Mouse (Mus musculus) lung, adult 2 months (tissue): Measurements from ENCODE around the gene Prdm11. TPM values are rescaled to one million over a fixed set of nuclear protein-coding genes. Genes with fewer than 3 reads are reported as not detected.

Experiments
- DNase-seq: peaks from one replicate; pipeline ENCODE4 v3.0.0; 2022
- H3K4me1 ChIP-seq: fragments of 200-500 bp; 2 replicates; pipeline ENCODE4 v1.6.1; 2011; ENCODE audit warnings: low read length; ENCODE audit not compliant: control insufficient read depth, insufficient read depth
- H3K4me3 ChIP-seq: fragments of 200-500 bp; replicated peaks from 2 replicates; pipeline ENCODE3; 2011; ENCODE audit warnings: low read depth, mild to moderate bottlenecking, control low read depth, low read length; ENCODE audit errors: extremely low read depth
- CTCF ChIP-seq: fragments of 200-500 bp; IDR thresholded peaks from 2 replicates; pipeline ENCODE4 v1.5.1; 2011; ENCODE audit warnings: mild to moderate bottlenecking, low read length, control low read depth; ENCODE audit not compliant: insufficient read depth
- POLR2A ChIP-seq: fragments of 200-500 bp; IDR thresholded peaks from 2 replicates; pipeline ENCODE4 v1.6.1; 2011; ENCODE audit warnings: low read depth, mild to moderate bottlenecking, control low read depth, low read length, borderline replicate concordance; ENCODE audit errors: extremely low read depth
- WGBS: fragments of 180-500 bp; shearing (Covaris S2); methylation state at CpG from one replicate; pipeline ENCODE4 v1.1.7; 2018; 5-methylcytosine and 5-hydroxymethylcytosine counted together
- polyA plus RNA-seq: library from polyadenylated mRNA; depleted of rRNA; stranded (reverse); fragments of >200 nt; gene quantifications from 2 replicates; pipeline ENCODE4 v1.2.3, GENCODE M21; 2012

The Prdm11 gene
- polyA plus RNA-seq, 1 experiment = 12.3 TPM

DNA sequence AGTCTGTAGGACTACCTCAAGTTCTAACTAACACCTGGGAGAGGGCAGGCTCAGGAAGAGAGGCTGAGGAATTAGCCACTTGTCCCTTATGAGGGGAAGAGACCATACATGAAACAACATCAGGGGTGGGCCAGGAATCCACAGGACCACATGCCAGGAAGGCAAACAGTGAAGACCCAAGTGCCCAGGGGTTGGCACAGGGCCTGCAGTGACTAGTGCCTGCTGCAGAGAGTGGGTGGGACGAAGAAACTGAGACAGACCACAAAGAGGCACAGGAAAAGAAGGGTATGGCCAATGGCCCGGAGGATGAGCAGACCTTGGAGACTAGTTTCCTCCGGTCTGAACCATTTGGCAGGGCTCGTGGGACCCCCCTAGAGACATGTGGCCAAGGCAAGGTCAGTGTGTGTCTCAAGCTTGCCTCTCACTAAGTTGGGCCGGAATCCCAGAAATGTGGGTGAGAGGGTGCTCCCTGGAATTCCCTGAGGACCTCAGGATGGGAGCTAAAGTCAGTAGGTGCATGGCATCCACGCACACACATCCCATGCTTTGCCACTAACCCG lies 1.6 kb upstream of the Prdm11 start:
- WGBS = 66% methylated on average over 7 of the region's 7 CpGs
- peaks cover 11% of the 10 kb centered on the region for H3K4me1 ChIP-seq
- no peak for DNase-seq
- no peak overlapping the region for H3K4me3 ChIP-seq
- TF ChIP-seq CTCF (no peak), POLR2A (no peak)

DNA sequence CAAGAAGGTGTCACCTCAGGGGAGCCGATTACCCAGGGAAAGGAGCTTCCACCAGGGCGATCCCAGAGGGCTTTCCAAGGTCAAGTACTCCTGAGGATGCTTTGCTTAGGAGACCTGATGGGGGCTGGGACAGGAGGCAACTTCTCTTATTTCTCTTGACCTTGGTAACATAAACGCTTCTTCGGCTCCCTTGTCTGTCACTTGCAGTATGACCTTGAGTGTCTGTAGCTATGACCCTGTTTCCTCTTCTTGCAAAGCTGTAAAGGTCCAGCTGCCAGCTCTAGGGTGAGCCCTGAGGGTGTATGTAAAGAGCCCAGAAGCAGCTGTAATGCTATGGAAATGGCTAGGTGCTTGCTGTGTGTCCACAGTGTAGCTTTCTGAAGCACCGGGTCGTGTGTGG lies 1.1 kb upstream of the Prdm11 start:
- WGBS = 60% methylated on average over 6 of the region's 6 CpGs
- H3K4me3 ChIP-seq = no peak overlapping the region
- TF ChIP-seq POLR2A = no peak
- TF ChIP-seq CTCF = no peak

DNA sequence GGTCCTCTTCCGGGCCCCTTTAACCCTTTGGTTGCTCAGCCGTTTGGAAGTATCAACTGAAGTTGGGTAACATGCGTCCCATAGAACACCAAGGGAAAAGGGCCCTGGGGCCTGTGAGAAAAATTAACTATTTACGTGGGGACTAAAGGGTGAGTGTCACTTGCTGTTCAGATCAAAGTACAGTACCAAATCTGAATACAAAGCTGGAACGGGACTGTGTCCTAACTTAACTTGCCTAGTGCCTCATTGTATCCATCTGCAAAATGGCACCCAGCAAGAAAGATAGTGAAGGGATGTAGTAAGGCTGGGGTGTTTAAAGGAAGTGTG lies 505 bp upstream of the Prdm11 start:
- no peak for TF ChIP-seq CTCF
- TF ChIP-seq POLR2A = no peak
- H3K4me3 ChIP-seq = peak overlapping the region; percentile 95
- WGBS = 11% methylated on average over 5 of the region's 5 CpGs
- H3K4me1 ChIP-seq = peaks cover 13% of the 10 kb centered on the region
- DNase-seq = no peak

More for the DNA sequence above, 1.1 kb upstream of the Prdm11 start:
- DNase-seq = no peak
- peaks cover 11% of the 10 kb centered on the region for H3K4me1 ChIP-seq

DNA sequence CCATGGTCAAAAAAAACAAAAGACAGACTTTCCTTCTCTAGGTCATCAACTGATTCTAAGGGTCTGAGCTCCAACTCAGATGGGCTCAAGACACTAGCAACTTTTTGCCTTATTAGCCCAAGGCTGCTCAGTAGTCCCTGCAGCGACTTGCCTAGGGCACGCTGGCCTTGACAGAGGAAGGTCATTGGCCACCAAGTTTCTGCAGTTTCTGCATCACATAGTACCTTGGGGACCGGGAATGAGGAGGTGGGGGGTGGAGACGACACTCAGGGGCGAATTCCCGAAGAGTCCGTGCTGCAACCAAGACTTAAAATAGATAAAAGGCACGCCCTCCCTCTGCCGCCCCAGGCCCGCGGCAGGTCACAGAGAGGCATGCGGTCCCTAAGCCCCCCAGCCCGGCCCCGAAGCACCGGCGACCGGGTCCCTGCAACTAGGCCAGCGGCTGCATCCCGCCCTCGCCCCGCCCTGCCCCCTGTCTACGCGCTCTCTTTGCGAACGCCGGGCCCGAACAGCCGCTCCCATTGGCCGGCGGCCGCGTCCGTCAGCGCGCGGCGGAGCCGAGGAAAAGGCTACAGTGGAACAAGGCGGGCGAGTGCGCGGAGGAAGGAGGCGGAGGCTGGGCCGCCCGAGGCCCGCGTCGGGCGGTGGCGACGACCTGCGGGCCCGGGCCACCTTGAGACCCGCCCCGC lies 694 bp downstream of the Prdm11 start:
- H3K4me3 ChIP-seq = peak overlapping the region; percentile 95
- TF ChIP-seq CTCF = no peak
- TF ChIP-seq POLR2A = peak; percentile 87; the same call in 1 of the 2 replicates
- under 1% methylated on average over 52 of the region's 55 CpGs for WGBS
- peak; percentile 95 for DNase-seq
- H3K4me1 ChIP-seq = peaks cover 16% of the 10 kb centered on the region

DNA sequence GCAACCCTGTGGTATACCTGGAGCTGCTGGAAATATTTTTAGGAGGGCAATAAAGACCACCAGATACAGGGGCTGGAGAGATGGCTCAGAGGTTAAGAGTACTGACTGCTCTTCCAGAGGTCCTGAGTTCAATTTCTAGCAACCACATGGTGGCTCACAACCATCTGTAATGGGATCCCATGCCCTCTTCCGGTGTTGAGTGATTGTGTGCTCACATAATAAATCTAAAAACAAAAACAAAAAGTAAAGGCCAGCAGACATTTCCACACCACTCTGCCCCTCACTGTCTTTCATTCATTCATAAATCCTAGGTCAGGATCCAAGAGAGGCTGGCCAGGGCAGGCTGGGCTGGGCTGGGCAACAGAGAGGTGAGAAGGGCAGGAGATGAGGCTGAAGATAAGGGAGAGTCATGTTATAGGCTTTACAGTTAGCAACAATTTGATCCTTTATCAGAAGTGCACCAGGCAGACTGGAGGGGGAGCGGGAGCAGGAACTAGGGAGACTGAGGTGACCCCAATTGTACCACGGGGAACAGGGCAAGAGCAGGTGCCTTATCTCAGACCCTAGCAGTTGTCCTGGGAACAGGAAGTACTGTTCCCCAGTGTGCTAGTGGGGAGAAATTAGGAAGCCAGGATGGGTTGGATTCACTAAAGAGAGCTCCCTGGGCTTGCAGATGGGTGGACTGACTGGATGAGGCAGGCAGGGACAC lies 2.4 kb downstream of the Prdm11 start:
- Histone ChIP-seq H3K4me3 (no peak overlapping the region), H3K4me1 (peaks cover 16% of the 10 kb centered on the region)
- TF ChIP-seq POLR2A = no peak
- WGBS = 73% methylated on average over 3 of the region's 3 CpGs
- DNase-seq = no peak

DNA sequence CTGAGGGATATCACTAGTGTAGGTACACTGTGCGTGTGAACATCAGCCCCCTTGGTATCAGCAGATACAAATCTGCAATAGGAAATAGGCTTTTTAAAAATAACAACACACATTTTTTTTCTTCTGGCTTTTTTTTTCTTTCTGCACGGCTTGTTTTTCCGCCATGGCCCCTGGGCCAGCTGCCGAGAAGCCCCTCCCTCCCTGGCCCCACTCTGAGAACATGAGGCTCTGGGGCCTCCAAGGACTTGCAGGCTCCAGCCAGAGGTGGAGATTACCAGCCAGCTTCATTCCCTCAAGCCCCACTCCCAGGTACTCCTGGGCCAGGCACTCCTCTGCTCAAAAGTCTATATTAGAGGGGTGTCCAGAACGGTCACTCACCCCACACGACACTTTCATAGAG lies 4.5 kb downstream of the Prdm11 start:
- TF ChIP-seq POLR2A = no peak
- no peak for TF ChIP-seq CTCF
- 28% methylated on average over 6 of the region's 6 CpGs for WGBS
- H3K4me3 ChIP-seq = no peak overlapping the region
- H3K4me1 ChIP-seq = peaks cover 13% of the 10 kb centered on the region
- DNase-seq = no peak

DNA sequence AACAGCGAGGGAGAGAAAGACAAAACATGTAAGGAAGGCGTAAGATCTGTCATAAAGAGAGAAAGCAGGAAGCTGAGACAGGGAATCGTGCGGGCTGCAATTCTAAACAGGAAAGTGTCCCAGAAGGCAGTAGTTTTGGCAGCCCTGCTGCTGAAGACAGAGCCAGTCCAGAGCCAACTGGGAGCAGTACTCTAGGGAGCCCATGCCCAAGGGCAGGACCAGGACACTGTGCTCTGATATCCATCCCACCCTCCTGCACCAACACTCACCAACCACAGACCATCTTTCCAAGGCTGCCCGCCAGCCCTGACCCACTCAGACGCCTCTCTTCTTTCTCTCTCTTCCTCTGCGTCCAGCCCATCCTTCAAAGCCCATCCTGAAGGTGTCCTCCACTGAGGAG lies 5.1 kb downstream of the Prdm11 start:
- Histone ChIP-seq H3K4me1 (peaks cover 10% of the 10 kb centered on the region), H3K4me3 (no peak overlapping the region)
- no peak for DNase-seq
- no peak; the same call in 1 of the 2 replicates for TF ChIP-seq POLR2A
- 46% methylated on average over 7 of the region's 7 CpGs for WGBS

DNA sequence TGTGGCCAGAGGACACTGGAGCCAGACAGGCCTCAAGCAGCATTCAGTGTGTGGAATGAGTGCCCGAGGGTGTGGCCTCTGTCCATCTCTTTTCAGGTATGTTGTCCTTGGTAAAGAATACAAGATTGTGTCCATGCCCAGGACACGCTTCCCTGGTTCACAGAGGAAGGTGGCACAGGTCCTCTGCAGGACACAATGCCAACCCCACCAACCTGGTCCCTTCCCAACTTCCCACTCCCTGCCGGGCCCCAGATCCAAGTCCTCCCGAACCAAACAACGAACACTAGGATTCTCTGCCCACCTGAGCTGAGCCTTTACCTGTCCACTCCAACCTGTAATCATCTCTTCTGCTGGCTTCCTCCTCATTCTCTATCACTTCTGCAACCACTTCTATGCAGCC lies 6.3 kb downstream of the Prdm11 start:
- DNase-seq = no peak
- WGBS = 87% methylated on average over 5 of the region's 5 CpGs
- TF ChIP-seq CTCF = no peak
- no peak for TF ChIP-seq POLR2A
- Histone ChIP-seq H3K4me3 (no peak overlapping the region), H3K4me1 (peaks cover 8% of the 10 kb centered on the region)

DNA sequence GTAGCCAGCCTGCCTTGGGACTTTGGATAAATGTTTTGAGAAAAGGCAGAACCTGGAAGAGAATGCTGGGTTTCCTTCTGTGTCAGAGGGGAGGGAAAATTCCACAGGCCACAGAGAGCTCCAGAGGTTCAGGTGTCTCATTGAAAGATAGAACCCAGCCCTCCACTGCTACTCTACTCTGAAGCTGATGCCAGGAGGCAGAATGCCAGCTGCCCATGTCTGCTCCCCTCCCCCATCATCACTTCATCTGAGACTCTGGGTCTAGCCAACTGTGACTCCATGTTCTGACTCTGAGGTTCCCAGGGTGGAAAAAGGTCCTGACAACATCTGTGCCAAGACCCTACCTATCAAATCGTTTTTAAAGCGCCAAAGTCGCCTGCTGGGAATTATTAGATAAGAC lies 6.9 kb downstream of the Prdm11 start:
- DNase-seq = no peak
- 67% methylated on average over 3 of the region's 3 CpGs for WGBS
- Histone ChIP-seq H3K4me3 (no peak overlapping the region), H3K4me1 (peaks cover 7% of the 10 kb centered on the region)
- TF ChIP-seq CTCF (no peak), POLR2A (no peak)

DNA sequence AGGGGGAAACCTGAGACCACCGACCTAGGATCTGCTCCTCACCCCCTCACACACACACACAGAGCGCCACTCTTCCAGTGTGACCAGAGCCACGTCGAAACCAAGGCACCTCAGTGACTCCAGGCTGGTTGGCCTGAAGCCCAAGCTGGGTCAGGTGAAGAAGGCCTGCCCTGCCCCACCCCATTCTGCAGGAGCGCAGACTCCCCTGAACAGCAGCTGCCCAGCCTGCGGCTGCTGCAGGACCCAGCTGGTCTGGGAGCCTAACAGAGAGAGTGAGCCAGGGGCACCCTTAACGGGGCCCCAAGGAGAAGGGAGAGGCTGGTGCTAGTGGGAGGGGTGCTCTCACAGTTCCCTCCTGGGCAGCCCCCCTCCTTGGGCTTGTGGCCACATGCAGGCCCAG lies 10.3 kb downstream of the Prdm11 start:
- peak; percentile 48 for DNase-seq
- 53% methylated on average over 7 of the region's 7 CpGs for WGBS
- TF ChIP-seq CTCF = no peak
- no peak for TF ChIP-seq POLR2A
- peaks cover 2% of the 10 kb centered on the region; the same call in 1 of the 2 replicates for H3K4me1 ChIP-seq
- H3K4me3 ChIP-seq = no peak overlapping the region
